In the genomic region with DNA sequence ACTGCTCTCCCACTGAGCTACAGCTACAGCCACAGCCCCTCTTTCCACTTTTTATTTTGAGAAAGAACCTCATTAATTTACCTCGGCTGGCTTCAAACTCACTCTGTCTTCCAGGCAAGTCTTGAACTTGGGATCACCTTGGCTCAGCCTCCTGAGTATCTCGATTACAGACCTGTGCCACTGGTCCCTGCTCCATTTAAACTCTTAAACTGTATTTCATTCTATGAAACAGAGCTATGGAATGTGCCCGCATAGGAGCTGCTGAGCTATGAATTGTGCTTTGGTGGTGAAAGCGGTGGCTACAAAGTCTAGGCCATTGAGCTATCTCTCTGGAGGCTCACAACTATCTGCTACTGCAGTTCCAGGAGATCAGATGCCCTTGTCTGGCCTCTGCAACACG, we compare ENCODE assay signal across 23 mouse cellular contexts.
"Had no signal": no experiment of that assay in that cellular context is flagged by ENCODE, and none has a peak within 500 bp of the region (broad histone marks: within the 10 kb centered on the region; RNA-seq: fewer than 3 reads in every experiment).

No protein-coding gene starts in this region.

- H3K4me1 ChIP-seq: midbrain, embryonic 15.5 days had no signal

- H3K27ac ChIP-seq: kidney, postnatal 0 days; limb, embryonic 12.5 days; limb, embryonic 15.5 days; liver, embryonic 15.5 days; midbrain, embryonic 12.5 days; midbrain, embryonic 15.5 days; neural tube, embryonic 12.5 days; neural tube, embryonic 15.5 days; stomach, postnatal 0 days had no signal

- H3K4me3 ChIP-seq: limb, embryonic 12.5 days; limb, embryonic 15.5 days; liver, embryonic 15.5 days; megakaryocyte, embryonic 14.5 days; midbrain, embryonic 12.5 days; midbrain, embryonic 15.5 days; neural tube, embryonic 12.5 days; neural tube, embryonic 15.5 days had no signal

- H3K36me3 ChIP-seq: limb, embryonic 12.5 days; limb, embryonic 15.5 days; liver, embryonic 15.5 days; midbrain, embryonic 12.5 days; midbrain, embryonic 15.5 days; neural tube, embryonic 12.5 days; neural tube, embryonic 15.5 days had no signal

- ATAC-seq: intestine, embryonic 16.5 days; lung, postnatal 0 days; midbrain, embryonic 15.5 days had no signal

- H3K27me3 ChIP-seq: limb, embryonic 12.5 days; limb, embryonic 15.5 days; liver, embryonic 15.5 days; midbrain, embryonic 12.5 days; midbrain, embryonic 15.5 days; neural tube, embryonic 12.5 days; neural tube, embryonic 15.5 days had no signal

- H3K9me3 ChIP-seq: limb, embryonic 12.5 days; limb, embryonic 15.5 days; liver, embryonic 15.5 days; midbrain, embryonic 12.5 days; midbrain, embryonic 15.5 days; neural tube, embryonic 12.5 days; neural tube, embryonic 15.5 days had no signal

- H3K9ac ChIP-seq: limb, embryonic 12.5 days; limb, embryonic 15.5 days; liver, embryonic 15.5 days; lung, embryonic 14.5 days; midbrain, embryonic 12.5 days; midbrain, embryonic 15.5 days; neural tube, embryonic 12.5 days; neural tube, embryonic 15.5 days had no signal

- H3K4me2 ChIP-seq: limb, embryonic 12.5 days; limb, embryonic 15.5 days; liver, embryonic 11.5 days; liver, embryonic 15.5 days; lung, embryonic 14.5 days; midbrain, embryonic 12.5 days; midbrain, embryonic 15.5 days; neural tube, embryonic 12.5 days; neural tube, embryonic 15.5 days had no signal

- DNase-seq: kidney, adult 2 months; kidney, postnatal 25 days; left cerebral cortex, postnatal 4 days; lung, embryonic 14.5 days; right cerebral cortex, adult 18-20 months; right cerebral cortex, postnatal 14 days; right cerebral cortex, postnatal 4 days; thymus, adult 2 months; thymus, postnatal 14 days; thymus, postnatal 4 days had no signal
